Mouse (Mus musculus) E14TG2a.4 (cell line): Measurements from ENCODE around the gene Trim69.

Experiments used
- CTCF ChIP-seq: conservative IDR thresholded peaks from 2 replicates; pipeline ENCODE4 v1.5.1; 2014; ENCODE audit warnings: low read length
- NANOG ChIP-seq: IDR thresholded peaks from 2 replicates; pipeline ENCODE4 v1.6.1; 2014; ENCODE audit warnings: borderline replicate concordance, low read length, mixed read lengths
- POU5F1 ChIP-seq: IDR thresholded peaks from 2 replicates; pipeline ENCODE4 v1.6.1; 2014; ENCODE audit warnings: low read length, borderline replicate concordance

DNA sequence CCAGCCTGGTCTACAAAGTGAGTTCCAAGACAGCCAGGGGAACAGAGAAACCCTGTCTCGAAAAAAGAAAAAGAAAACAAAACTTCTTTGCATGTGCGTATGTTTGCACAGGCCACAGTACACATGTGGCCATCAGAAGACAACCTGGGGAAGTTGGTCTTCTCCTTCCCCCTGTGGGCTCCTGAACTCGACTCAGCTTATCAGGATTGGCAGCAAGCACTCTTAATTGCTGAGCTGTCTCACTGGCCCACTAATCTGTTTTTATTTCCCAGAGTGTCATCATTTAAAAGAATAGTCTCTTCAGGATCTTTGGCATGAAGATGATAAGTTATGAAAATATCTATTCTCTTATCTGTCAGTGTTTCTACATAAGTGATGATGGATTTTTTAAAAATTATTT lies 31.3 kb downstream of the Trim69 start:
- TF ChIP-seq CTCF (no peak), POU5F1 (no peak), NANOG (no peak)
